Mouse (Mus musculus): ENCODE data around the gene Swi5. TPM values are rescaled to one million over a fixed set of nuclear protein-coding genes. Genes with fewer than 3 reads are reported as not detected.

Swi5 gene
- polyA plus RNA-seq, 1 experiment from 2014 or later, result 162 TPM

GRCm38 (mm10) chr2:32315751-32316150 lies 27.9 kb upstream of the Swi5 start:
- no peak overlapping the region for H3K4me3 ChIP-seq (ENCODE audit: low read depth, low read length)
- H3K9ac ChIP-seq (ENCODE audit: low read length), result no peak overlapping the region
- H3K4me2 ChIP-seq (ENCODE audit: low read length), result peak overlapping the region; percentile 13
- ATAC-seq (replicated peaks; ENCODE audit: low FRiP score, low TSS enrichment, low read depth) (no peak), DNase-seq (ENCODE audit: low spot score) (peak; percentile 69)
- no peaks in the 10 kb centered on the region for H3K27me3 ChIP-seq (replicated peaks; ENCODE audit: control insufficient read depth, insufficient read depth, low read length)
- no peaks in the 10 kb centered on the region for H3K36me3 ChIP-seq (ENCODE audit: control insufficient read depth, insufficient read depth, low read length)
- 10% methylated on average over 8 of the region's 8 CpGs for WGBS
- no peaks in the 10 kb centered on the region for H3K9me3 ChIP-seq (ENCODE audit: control insufficient read depth, low read length)
- peak overlapping the region; percentile 92 for H3K27ac ChIP-seq (ENCODE audit: low read depth)
- peaks cover 53% of the 10 kb centered on the region for H3K4me1 ChIP-seq (replicated peaks; ENCODE audit: control insufficient read depth, insufficient read depth, low read length)

DNA sequence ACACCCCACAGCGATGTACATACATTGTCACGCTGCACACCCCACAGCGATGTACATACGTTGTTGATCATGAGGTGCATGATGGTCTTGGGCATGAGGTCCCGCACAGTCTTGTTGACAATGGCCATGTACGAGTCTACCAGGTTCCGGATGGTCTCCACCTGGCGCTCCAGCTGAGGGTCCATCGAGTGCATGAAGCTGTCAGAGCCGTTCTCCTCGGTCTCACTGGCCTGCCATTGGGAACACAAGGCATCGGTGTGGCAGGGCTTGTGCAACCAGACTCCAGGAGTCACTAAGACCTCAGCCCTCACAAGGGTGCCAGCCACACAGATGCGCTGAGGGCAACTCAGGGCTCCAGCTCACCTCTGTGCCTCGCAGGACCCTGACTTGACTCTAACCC lies 27.0 kb upstream of the Swi5 start:
- H3K27me3 ChIP-seq (replicated peaks; ENCODE audit: control insufficient read depth, insufficient read depth, low read length), result no peaks in the 10 kb centered on the region
- peak overlapping the region; percentile 92; the same call in 1 of the 2 replicates for H3K27ac ChIP-seq (ENCODE audit: low read depth)
- no peak overlapping the region for H3K4me2 ChIP-seq (ENCODE audit: low read length)
- H3K9me3 ChIP-seq (ENCODE audit: control insufficient read depth, low read length), result no peaks in the 10 kb centered on the region
- DNase-seq (ENCODE audit: low spot score) (no peak), ATAC-seq (replicated peaks; ENCODE audit: low FRiP score, low TSS enrichment, low read depth) (no peak)
- H3K4me3 ChIP-seq (ENCODE audit: low read depth, low read length), result no peak overlapping the region
- H3K36me3 ChIP-seq (ENCODE audit: control insufficient read depth, insufficient read depth, low read length), result peaks cover 5% of the 10 kb centered on the region; the same call in 1 of the 2 replicates
- peaks cover 47% of the 10 kb centered on the region for H3K4me1 ChIP-seq (replicated peaks; ENCODE audit: control insufficient read depth, insufficient read depth, low read length)
- 93% methylated on average over 14 of the region's 14 CpGs for WGBS
- no peak overlapping the region for H3K9ac ChIP-seq (ENCODE audit: low read length)

DNA sequence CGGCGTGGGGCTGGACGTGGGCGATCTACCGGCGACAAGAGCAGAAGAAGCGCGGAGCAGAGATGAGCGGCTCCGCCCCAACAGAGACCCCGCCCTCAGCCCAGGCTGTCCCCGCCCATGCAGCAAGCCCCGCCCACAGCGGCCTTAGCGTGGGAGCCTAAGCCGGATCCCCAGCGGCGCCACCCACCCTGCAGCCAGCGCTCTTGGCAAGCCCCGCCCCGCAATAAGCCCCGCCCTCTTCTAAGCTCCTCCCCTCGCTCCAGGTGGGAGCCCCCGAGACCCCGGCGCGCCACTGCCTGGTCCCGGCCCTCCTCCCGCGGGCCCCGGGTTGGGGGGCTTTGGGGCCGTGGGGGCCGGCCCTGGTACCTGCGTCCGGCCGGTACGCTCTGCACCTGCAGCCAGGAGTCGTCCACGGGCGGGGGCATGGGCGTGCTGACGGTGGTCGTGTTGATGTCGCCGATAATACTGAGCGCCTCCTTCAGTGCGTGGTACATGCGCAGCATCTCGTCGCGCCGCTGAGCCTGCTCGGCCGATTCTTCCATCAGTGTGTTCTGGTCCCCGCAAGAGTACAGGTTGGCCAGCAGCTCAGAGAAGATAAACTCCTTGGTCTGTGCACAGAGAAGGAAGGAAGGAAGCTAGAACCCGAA lies 24.6 kb upstream of the Swi5 start:
- Histone ChIP-seq H3K4me2 (ENCODE audit: low read length) (peak overlapping the region; percentile 98), H3K9me3 (ENCODE audit: control insufficient read depth, low read length) (no peaks in the 10 kb centered on the region), H3K4me3 (ENCODE audit: low read depth, low read length) (peak overlapping the region; percentile 52), H3K9ac (ENCODE audit: low read length) (peak overlapping the region; percentile 49), H3K36me3 (ENCODE audit: control insufficient read depth, insufficient read depth, low read length) (peaks cover 15% of the 10 kb centered on the region; the same call in 1 of the 2 replicates), H3K27me3 (replicated peaks; ENCODE audit: control insufficient read depth, insufficient read depth, low read length) (no peaks in the 10 kb centered on the region), H3K27ac (ENCODE audit: low read depth) (no peak overlapping the region), H3K4me1 (replicated peaks; ENCODE audit: control insufficient read depth, insufficient read depth, low read length) (peaks cover 37% of the 10 kb centered on the region)
- ATAC-seq (replicated peaks; ENCODE audit: low FRiP score, low TSS enrichment, low read depth) (peak; percentile 74), DNase-seq (ENCODE audit: low spot score) (peak; percentile 98)
- WGBS, result 2% methylated on average over 53 of the region's 56 CpGs

DNA sequence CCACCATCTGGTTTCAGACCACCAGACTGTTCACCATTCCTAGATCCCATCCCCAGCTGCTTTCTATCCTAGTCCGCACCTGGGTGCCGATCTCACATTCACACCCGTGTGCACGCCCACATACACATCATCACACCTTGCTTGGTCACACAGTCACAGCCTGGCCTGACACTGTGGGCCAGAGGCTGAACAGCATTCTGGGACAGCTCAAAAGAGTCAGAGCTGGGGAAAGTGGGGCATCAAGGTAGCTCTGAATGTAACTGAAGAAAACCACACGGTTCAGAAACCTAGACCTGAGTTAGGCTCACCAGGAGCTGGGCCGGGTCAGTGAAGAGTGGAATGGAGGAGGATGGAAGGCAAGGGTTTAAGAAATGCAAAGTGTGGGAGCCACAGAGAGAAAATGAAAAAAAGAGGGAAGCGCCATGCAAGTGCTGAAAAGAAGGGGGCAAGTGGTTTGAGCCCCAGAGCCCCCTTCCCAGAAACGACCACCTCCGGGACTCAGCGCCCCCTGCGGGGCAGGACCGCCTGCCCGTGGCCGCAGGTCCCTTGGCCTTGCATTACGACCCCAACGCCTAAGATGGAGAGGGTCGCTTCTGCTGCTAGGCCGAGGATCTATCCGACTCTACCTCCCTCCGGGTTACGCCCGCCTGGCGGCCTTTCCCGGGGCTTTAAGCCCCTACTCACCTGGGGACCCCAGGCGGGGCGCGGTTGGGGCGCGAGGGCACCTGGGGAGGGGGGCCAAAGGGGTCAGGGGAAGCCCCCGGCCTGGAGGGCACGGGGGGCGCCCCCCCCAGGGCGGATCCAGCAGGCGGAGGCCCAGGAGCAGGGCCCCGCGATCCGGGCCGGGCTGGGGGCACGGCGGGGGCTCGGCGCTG lies 23.8 kb upstream of the Swi5 start:
- Histone ChIP-seq H3K9me3 (ENCODE audit: control insufficient read depth, low read length) (no peaks in the 10 kb centered on the region), H3K9ac (ENCODE audit: low read length) (peak overlapping the region; percentile 49), H3K4me2 (ENCODE audit: low read length) (peak overlapping the region; percentile 98), H3K4me1 (replicated peaks; ENCODE audit: control insufficient read depth, insufficient read depth, low read length) (peaks cover 29% of the 10 kb centered on the region), H3K4me3 (ENCODE audit: low read depth, low read length) (peak overlapping the region; percentile 52), H3K27ac (ENCODE audit: low read depth) (no peak overlapping the region), H3K36me3 (ENCODE audit: control insufficient read depth, insufficient read depth, low read length) (peaks cover 22% of the 10 kb centered on the region), H3K27me3 (replicated peaks; ENCODE audit: control insufficient read depth, insufficient read depth, low read length) (no peaks in the 10 kb centered on the region)
- ATAC-seq (replicated peaks; ENCODE audit: low FRiP score, low TSS enrichment, low read depth), result no peak
- 10% methylated on average over 42 of the region's 42 CpGs for WGBS
- no peak for DNase-seq (ENCODE audit: low spot score)

- WGBS, result 84% methylated on average over 18 of the region's 18 CpGs
- Histone ChIP-seq H3K36me3 (ENCODE audit: control insufficient read depth, insufficient read depth, low read length) (peaks cover 36% of the 10 kb centered on the region), H3K9me3 (ENCODE audit: control insufficient read depth, low read length) (no peaks in the 10 kb centered on the region), H3K4me2 (ENCODE audit: low read length) (no peak overlapping the region), H3K27ac (ENCODE audit: low read depth) (no peak overlapping the region), H3K9ac (ENCODE audit: low read length) (no peak overlapping the region), H3K27me3 (replicated peaks; ENCODE audit: control insufficient read depth, insufficient read depth, low read length) (no peaks in the 10 kb centered on the region), H3K4me1 (replicated peaks; ENCODE audit: control insufficient read depth, insufficient read depth, low read length) (peaks cover 15% of the 10 kb centered on the region), H3K4me3 (ENCODE audit: low read depth, low read length) (no peak overlapping the region)
- DNase-seq (ENCODE audit: low spot score) (no peak), ATAC-seq (replicated peaks; ENCODE audit: low FRiP score, low TSS enrichment, low read depth) (no peak)
Observed at GRCm38 (mm10) chr2:32310096-32310845, 22.4 kb upstream of the Swi5 start.

- no peaks in the 10 kb centered on the region for H3K9me3 ChIP-seq (ENCODE audit: control insufficient read depth, low read length)
- H3K9ac ChIP-seq (ENCODE audit: low read length), result no peak overlapping the region
- no peak overlapping the region for H3K4me3 ChIP-seq (ENCODE audit: low read depth, low read length)
- no peak overlapping the region for H3K27ac ChIP-seq (ENCODE audit: low read depth)
- H3K27me3 ChIP-seq (replicated peaks; ENCODE audit: control insufficient read depth, insufficient read depth, low read length), result no peaks in the 10 kb centered on the region
- H3K4me1 ChIP-seq (replicated peaks; ENCODE audit: control insufficient read depth, insufficient read depth, low read length), result peaks cover 10% of the 10 kb centered on the region
- DNase-seq (ENCODE audit: low spot score), result no peak
- WGBS, result 90% methylated on average over 16 of the region's 16 CpGs
- ATAC-seq (replicated peaks; ENCODE audit: low FRiP score, low TSS enrichment, low read depth), result no peak
- H3K36me3 ChIP-seq (ENCODE audit: control insufficient read depth, insufficient read depth, low read length), result peaks cover 46% of the 10 kb centered on the region
- no peak overlapping the region for H3K4me2 ChIP-seq (ENCODE audit: low read length)
Observed at GRCm38 (mm10) chr2:32308870-32309568, 21.1 kb upstream of the Swi5 start.

DNA sequence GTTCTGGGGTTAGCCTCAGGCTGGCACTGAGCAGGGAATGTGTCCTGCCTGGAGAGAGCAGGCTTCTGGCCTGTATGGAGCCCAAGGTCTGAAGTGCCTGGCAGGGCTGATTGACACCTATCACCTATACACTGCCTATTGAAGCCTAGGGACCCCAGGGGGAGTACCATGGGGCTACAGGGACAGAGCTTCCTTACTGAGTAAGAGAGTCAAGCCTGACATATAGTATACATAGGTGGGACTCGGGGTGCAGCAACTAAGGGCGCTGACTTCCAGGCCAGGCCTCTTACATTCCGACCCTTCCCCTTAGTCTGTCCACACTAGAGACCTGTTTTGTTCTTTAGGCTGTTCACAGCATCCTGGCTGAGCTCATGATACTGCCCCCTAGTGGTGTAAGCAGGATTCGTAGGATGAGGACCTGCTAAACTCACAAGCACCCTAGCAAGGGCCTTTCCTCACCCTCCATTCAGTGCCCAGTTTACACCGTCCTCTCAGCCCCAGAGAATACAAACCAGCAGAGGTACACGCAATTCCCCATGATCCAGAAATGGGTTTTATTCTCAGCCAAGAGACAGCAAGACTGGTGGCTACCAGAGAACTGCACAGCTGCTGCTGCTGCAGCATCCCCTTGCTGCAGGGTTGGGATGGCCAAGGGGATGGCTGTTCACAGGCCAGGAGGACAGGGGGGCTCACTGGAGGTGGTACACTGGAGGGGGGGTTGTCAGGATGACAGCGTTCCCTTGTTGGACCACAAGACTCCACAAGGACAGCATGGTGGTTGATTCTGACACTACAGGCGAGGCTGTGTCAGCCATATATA lies 20.3 kb upstream of the Swi5 start:
- no peak overlapping the region for H3K27ac ChIP-seq (ENCODE audit: low read depth)
- peaks cover 55% of the 10 kb centered on the region for H3K36me3 ChIP-seq (ENCODE audit: control insufficient read depth, insufficient read depth, low read length)
- peaks cover 10% of the 10 kb centered on the region for H3K4me1 ChIP-seq (replicated peaks; ENCODE audit: control insufficient read depth, insufficient read depth, low read length)
- no peak overlapping the region for H3K4me2 ChIP-seq (ENCODE audit: low read length)
- DNase-seq (ENCODE audit: low spot score) (peak; percentile 82), ATAC-seq (replicated peaks; ENCODE audit: low FRiP score, low TSS enrichment, low read depth) (0 out of 2 replicates have a peak, but pooled peaks have one; percentile 6)
- H3K27me3 ChIP-seq (replicated peaks; ENCODE audit: control insufficient read depth, insufficient read depth, low read length), result no peaks in the 10 kb centered on the region
- H3K9me3 ChIP-seq (ENCODE audit: control insufficient read depth, low read length), result no peaks in the 10 kb centered on the region
- 48% methylated on average over 8 of the region's 8 CpGs for WGBS
- H3K4me3 ChIP-seq (ENCODE audit: low read depth, low read length), result no peak overlapping the region
- H3K9ac ChIP-seq (ENCODE audit: low read length), result no peak overlapping the region

Measured in intestine, embryonic 14.5 days (tissue).